Mouse (Mus musculus) ES-E14 (cell line): ENCODE data around the gene Tenm2.

Source experiments
- CHD2 ChIP-seq: IDR thresholded peaks from 2 replicates; pipeline ENCODE4 v1.6.1; 2014; ENCODE audit warnings: mild to moderate bottlenecking, low read depth, low read length, inconsistent platforms
- HCFC1 ChIP-seq: IDR thresholded peaks from 2 replicates; pipeline ENCODE4 v1.6.1; 2012; ENCODE audit warnings: low read length, inconsistent platforms, borderline replicate concordance; ENCODE audit not compliant: insufficient read depth
- MAFK ChIP-seq: IDR thresholded peaks from 2 replicates; pipeline ENCODE4 v1.6.1; 2014; ENCODE audit warnings: mild to moderate bottlenecking, low read depth, low read length, inconsistent platforms; ENCODE audit not compliant: insufficient read depth
- ZC3H11A ChIP-seq: IDR thresholded peaks from 2 replicates; pipeline ENCODE4 v1.6.1; 2012; ENCODE audit warnings: low read depth, mild to moderate bottlenecking, inconsistent platforms, low read length, borderline replicate concordance
- ZNF384 ChIP-seq: IDR thresholded peaks from 2 replicates; pipeline ENCODE4 v1.6.1; 2012; ENCODE audit warnings: low read depth, low read length, inconsistent platforms

- TF ChIP-seq HCFC1 (no peak), ZNF384 (no peak), CHD2 (no peak), MAFK (no peak), ZC3H11A (no peak)
Measured at GRCm38 (mm10) chr11:36013179-36013578, 1222.6 kb downstream of the Tenm2 start.
